Mouse (Mus musculus) layer of hippocampus, postnatal 14 days (tissue): Measurements from ENCODE around the gene Gm3752. TPM values are rescaled to one million over a fixed set of nuclear protein-coding genes. Genes with fewer than 3 reads are reported as not detected.
"Not testable (repeated sequence)": the region's sequence is repeated elsewhere in the genome, so short reads cannot be mapped to it uniquely, and the experiment has no call there.

Experiments
- DNase-seq, 2 experiments: peaks; one replicate each; pipeline ENCODE4 v3.0.0; 2021 to 2022; ENCODE audit warnings: low spot score in 2 of 2, mixed read lengths in 1 of 2
- long read RNA-seq, 2 experiments: library from polyadenylated mRNA; stranded (forward); transcript quantifications; one replicate each; pipeline ENCODE4 v2.0.0; 2021
- total RNA-seq, 2 experiments: library from RNA; stranded (reverse); gene quantifications; 2 replicates each; pipeline ENCODE4 v1.2.3; 2021

Gm3752 gene
- under 1 TPM in 1 of 2 experiments, not detected in 1; 0.46 TPM for total RNA-seq
- long read RNA-seq, experiment 1, result 0 reads
- long read RNA-seq, experiment 2, result 0 reads

DNA sequence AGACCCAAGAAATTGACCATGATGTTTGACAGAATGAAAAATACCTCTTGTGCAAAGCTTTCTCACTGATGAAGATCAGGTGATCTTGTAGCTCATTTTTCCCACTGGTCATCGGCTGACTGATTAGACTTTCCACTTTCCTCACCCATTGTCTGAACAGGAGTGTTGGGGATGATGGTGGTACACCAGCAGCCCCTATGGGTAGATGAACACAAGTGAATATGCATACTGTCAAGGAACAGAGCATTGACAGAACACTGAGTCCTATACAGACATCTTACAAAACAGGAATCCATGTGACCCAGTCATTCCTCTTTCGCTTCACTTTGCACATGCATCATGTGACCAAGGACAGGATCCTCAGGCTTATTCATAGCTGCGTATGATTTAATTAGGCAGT, at the start of gene Gm3752:
Gm3752 (minus strand) TSS at position 101 of the 400 bp plus-strand sequence.
- not testable (repeated sequence) for DNase-seq

DNA sequence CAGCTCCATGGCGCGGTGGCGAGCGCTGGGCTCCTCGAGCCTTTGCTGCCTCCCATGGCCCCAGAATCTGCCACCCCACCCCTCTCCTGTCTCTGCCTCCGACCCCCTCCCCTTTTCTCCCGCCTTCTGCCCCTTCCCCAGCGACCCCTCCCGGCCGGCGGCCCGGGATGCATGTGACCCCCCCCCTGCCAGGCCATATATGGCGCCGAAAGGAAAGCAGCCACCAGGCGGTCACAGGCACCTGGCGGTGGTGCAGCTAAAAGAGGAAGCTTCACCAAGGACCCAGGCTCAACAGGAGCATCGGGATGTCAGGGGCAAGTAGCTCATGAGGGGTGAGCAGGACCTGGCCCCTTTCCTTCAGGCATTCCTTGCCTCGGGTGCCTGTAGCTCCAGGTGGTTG, 5.2 kb upstream of the Gm3752 start:
- not testable (repeated sequence) for DNase-seq

GRCm38 (mm10) chr14:7450817-7451216, 32.7 kb downstream of the Gm3752 start, which contains the start of gene Gm3755:
Gene Gm3755 (minus strand): TSS chr14:7450917.
- DNase-seq, result not testable (repeated sequence)

DNA sequence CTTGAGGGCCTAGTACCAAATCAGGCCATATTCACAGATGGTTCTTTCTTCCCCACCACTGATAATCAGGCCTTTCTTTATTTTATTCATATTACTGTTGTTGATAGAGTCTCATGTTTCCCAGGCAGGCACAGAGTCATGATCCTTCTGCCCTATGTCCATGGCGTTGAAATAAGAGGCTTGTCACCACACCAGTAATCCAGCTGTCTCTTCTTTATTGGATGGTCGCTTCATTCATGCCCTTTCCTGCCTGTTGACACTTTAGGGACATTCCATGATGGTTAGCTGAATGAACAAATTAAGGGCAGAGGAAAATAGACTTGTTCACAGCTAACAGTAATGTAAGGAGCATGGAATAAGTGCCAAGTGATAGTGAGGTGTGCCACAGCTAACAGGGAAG, 61.1 kb downstream of the Gm3752 start:
- not testable (repeated sequence) for DNase-seq

Other genes starting within 250 kb of the Gm3752 start
- not detected for gene Gm3727, start 219.0 kb downstream of the Gm3752 start, total RNA-seq
- gene Gm3739, start 168.7 kb downstream of the Gm3752 start, total RNA-seq, result 1 to 10 TPM in 1 of 2 experiments, under 1 TPM in 1; 0.48 to 1.0 TPM
- gene Gm5797, start 151.4 kb downstream of the Gm3752 start, total RNA-seq, result not detected
- not detected for gene Gm8374, start 118.6 kb downstream of the Gm3752 start, total RNA-seq
- not detected for gene Gm3755, start 32.8 kb downstream of the Gm3752 start, total RNA-seq
- gene Gm3558, start 84.8 kb upstream of the Gm3752 start, total RNA-seq, result 10 to 100 TPM; 10.9 to 12.5 TPM
- gene Gm10338, start 111.8 kb upstream of the Gm3752 start, total RNA-seq, result not detected
- gene Gm10128, start 160.2 kb upstream of the Gm3752 start, total RNA-seq, result not detected